ENCODE assay signal across 9 mouse cellular contexts in genomic region chr11:118102838-118103237, GRCm38 (mm10). TPM values are rescaled to one million over a fixed set of nuclear protein-coding genes. Genes with fewer than 3 reads are reported as not detected.
DNase-seq lines count a peak whose midpoint lies in the region; ATAC-seq and TF ChIP-seq lines count a peak whose summit lies in the region.
"Had no signal": no experiment of that assay in that cellular context is flagged by ENCODE, and none has a peak within 500 bp of the region (broad histone marks: within the 10 kb centered on the region; RNA-seq: fewer than 3 reads in every experiment).

No protein-coding gene starts in this region.

- no peak overlapping the region for H3K9ac ChIP-seq in intestine, embryonic 14.5 days (ENCODE audit: low read length)
- no peak overlapping the region for H3K9ac ChIP-seq in intestine, embryonic 16.5 days (ENCODE audit: low read depth, low read length)
- H3K9ac ChIP-seq: embryonic facial prominence, embryonic 12.5 days had no signal

- H3K27ac ChIP-seq in intestine, embryonic 14.5 days (ENCODE audit: low read depth), result no peak overlapping the region
- H3K27ac ChIP-seq in intestine, embryonic 16.5 days (ENCODE audit: low read length), result no peak overlapping the region
- H3K27ac ChIP-seq in cerebellum, adult 2 months (ENCODE audit: insufficient read depth, low read length), result no peak overlapping the region
- H3K27ac ChIP-seq in kidney, adult 2 months (ENCODE audit: insufficient read depth, low read depth, low read length), result no peak overlapping the region
- H3K27ac ChIP-seq: embryonic facial prominence, embryonic 12.5 days had no signal

- no peak overlapping the region for H3K4me2 ChIP-seq in intestine, embryonic 14.5 days (ENCODE audit: low read length)
- no peak overlapping the region for H3K4me2 ChIP-seq in intestine, embryonic 16.5 days (ENCODE audit: low read depth, low read length)
- H3K4me2 ChIP-seq: embryonic facial prominence, embryonic 12.5 days had no signal

- no peaks in the 10 kb centered on the region for H3K4me1 ChIP-seq in intestine, embryonic 14.5 days (replicated peaks; ENCODE audit: control insufficient read depth, insufficient read depth, low read length)
- H3K4me1 ChIP-seq in intestine, embryonic 16.5 days (ENCODE audit: control insufficient read depth, insufficient read depth, low read length), result 0 out of 2 replicates have a peak, but pooled peaks cover 2% of the 10 kb centered on the region
- no peaks in the 10 kb centered on the region for H3K4me1 ChIP-seq in cerebellum, adult 2 months (ENCODE audit: control insufficient read depth, insufficient read depth, low read length)
- no peaks in the 10 kb centered on the region for H3K4me1 ChIP-seq in kidney, adult 2 months (ENCODE audit: control insufficient read depth, insufficient read depth, low read length)

- ATAC-seq in intestine, embryonic 14.5 days (replicated peaks; ENCODE audit: low FRiP score, low TSS enrichment, low read depth), result peak; percentile 65
- no peak for ATAC-seq in intestine, embryonic 16.5 days
- ATAC-seq in monocyte, adult 5-6 weeks (replicated peaks; ENCODE audit: insufficient number of reproducible peaks, low FRiP score, low TSS enrichment, poor library complexity, severe bottlenecking), result peak; percentile 88

- TF ChIP-seq CTCF in cerebellum, adult 2 months (IDR thresholded peaks at IDR 0.05; ENCODE audit: borderline replicate concordance, insufficient read depth, low read depth, low read length), result peak; percentile 100
- TF ChIP-seq CTCF in kidney, adult 2 months (conservative IDR thresholded peaks at IDR 0.05; ENCODE audit: insufficient read depth, insufficient read length, low read depth, low read length), result peak; percentile 100; the same call in 1 of the 2 replicates

- no peaks in the 10 kb centered on the region for H3K9me3 ChIP-seq in intestine, embryonic 14.5 days (ENCODE audit: control insufficient read depth, low read length)
- H3K9me3 ChIP-seq in intestine, embryonic 16.5 days (ENCODE audit: control insufficient read depth, low read length), result no peaks in the 10 kb centered on the region
- H3K9me3 ChIP-seq: embryonic facial prominence, embryonic 12.5 days had no signal

- no peak overlapping the region for H3K4me3 ChIP-seq in intestine, embryonic 14.5 days (ENCODE audit: low read depth, low read length)
- H3K4me3 ChIP-seq in intestine, embryonic 16.5 days (ENCODE audit: low read length), result no peak overlapping the region
- H3K4me3 ChIP-seq in cerebellum, adult 2 months (replicated peaks; ENCODE audit: insufficient read depth, low read depth, low read length), result no peak overlapping the region
- H3K4me3 ChIP-seq in kidney, adult 2 months (ENCODE audit: insufficient read depth, low read depth, low read length), result no peak overlapping the region
- H3K4me3 ChIP-seq: embryonic facial prominence, embryonic 12.5 days had no signal

- no peaks in the 10 kb centered on the region for H3K36me3 ChIP-seq in intestine, embryonic 14.5 days (ENCODE audit: control insufficient read depth, insufficient read depth, low read length)
- H3K36me3 ChIP-seq in intestine, embryonic 16.5 days (ENCODE audit: control insufficient read depth, insufficient read depth, low read length), result no peaks in the 10 kb centered on the region
- no peaks in the 10 kb centered on the region for H3K36me3 ChIP-seq in kidney, adult 2 months (ENCODE audit: control insufficient read depth, insufficient read depth, low read length)
- H3K36me3 ChIP-seq: embryonic facial prominence, embryonic 12.5 days had no signal

- WGBS in intestine, embryonic 14.5 days, result 54% methylated on average over 3 of the region's 3 CpGs
- WGBS in intestine, embryonic 16.5 days, result 56% methylated on average over 3 of the region's 3 CpGs
- 59% methylated on average over 3 of the region's 3 CpGs for WGBS in cerebellum, adult 2 months
- WGBS in kidney, adult 2 months, result 51% methylated on average over 3 of the region's 3 CpGs

- TF ChIP-seq POLR2A in cerebellum, adult 2 months (IDR thresholded peaks at IDR 0.05; ENCODE audit: borderline replicate concordance, insufficient read depth, low read length), result no peak
- no peak for TF ChIP-seq POLR2A in kidney, adult 2 months (IDR thresholded peaks at IDR 0.05; ENCODE audit: low read depth, low read length)

- peak; percentile 99 for DNase-seq in intestine, embryonic 14.5 days (ENCODE audit: low spot score)
- DNase-seq in cerebellum, adult 2 months, result peak; percentile 71 to 87
- DNase-seq in frontal cortex, postnatal 25 days (ENCODE audit: low spot score in 2 of 2), result peak; percentile 92 to 93
- peak; percentile 88 for DNase-seq in kidney, adult 2 months
- peak; percentile 85 for DNase-seq in left cerebral cortex, postnatal 4 days
- peak; percentile 87 to 98 for DNase-seq in spleen, postnatal 4 days (ENCODE audit: low spot score in 2 of 2)

- H3K27me3 ChIP-seq in intestine, embryonic 14.5 days (replicated peaks; ENCODE audit: control insufficient read depth, insufficient read depth, low read length), result no peaks in the 10 kb centered on the region
- no peaks in the 10 kb centered on the region for H3K27me3 ChIP-seq in intestine, embryonic 16.5 days (replicated peaks; ENCODE audit: control insufficient read depth, insufficient read depth, low read length)
- no peaks in the 10 kb centered on the region for H3K27me3 ChIP-seq in cerebellum, adult 2 months (ENCODE audit: control insufficient read depth, insufficient read depth, low read length)
- no peaks in the 10 kb centered on the region for H3K27me3 ChIP-seq in kidney, adult 2 months (replicated peaks; ENCODE audit: control insufficient read depth, insufficient read depth, low read length)
- H3K27me3 ChIP-seq: embryonic facial prominence, embryonic 12.5 days had no signal

- intact Hi-C loops in left cerebral cortex, postnatal 4 days (cut with DNase I), result loop anchor here (5.0 kb wide), 1 partner anchor 114 kb away; no protein-coding TSS in a partner anchor

RNA-seq across cellular contexts. Expression of gene Dnah17, which starts 27.6 kb away (rescaled TPM):
- 0.14 and 0.26 TPM in 2 replicates for polyA plus RNA-seq in intestine, embryonic 14.5 days (2014; fragmentation: Nextera tagmentation; extraction: Ambion mirVana)
- 0.09 and 0.13 TPM in 2 replicates for polyA plus RNA-seq in intestine, embryonic 16.5 days (2015; fragmentation: Nextera tagmentation; extraction: Ambion mirVana)
- polyA plus RNA-seq in cerebellum, adult 2 months (2012; rRNA removed), result 0.03 and 0.07 TPM in 2 replicates
- polyA plus RNA-seq in kidney, adult 2 months (2012; rRNA removed), result 0.08 and 0.19 TPM in 2 replicates
- total RNA-seq in left cerebral cortex, postnatal 4 days (2021), result under 1 TPM; 0.24 to 0.52 TPM
- 0.19 to 2.2 TPM in 2 of 3 replicates, not detected in the other for total RNA-seq in monocyte, adult 5-6 weeks (2017)
